Mouse (Mus musculus) stomach, embryonic 14.5 days (tissue): ENCODE measurements around the gene Sash1. TPM values are rescaled to one million over a fixed set of nuclear protein-coding genes. Genes with fewer than 3 reads are reported as not detected.

Experiments
- ATAC-seq: fragments of 200-750 bp; cut with Nextera tagmentation; 2 replicates; pipeline ENCODE4 v1.8.0; 2017; ENCODE audit warnings: low read depth, moderate TSS enrichment; ENCODE audit not compliant: insufficient number of reproducible peaks, insufficient read depth, low FRiP score
- H3K27ac ChIP-seq: fragments of 300-500 bp; sonication (generic); 2 replicates; pipeline ENCODE4 v1.5.1; 2014; ENCODE audit warnings: mild to moderate bottlenecking, low read length, moderate library complexity, mixed read lengths
- H3K27me3 ChIP-seq: fragments of 300-500 bp; sonication (generic); 2 replicates; pipeline ENCODE4 v1.6.1; 2014; ENCODE audit warnings: low read length, control low read depth, mixed read lengths; ENCODE audit not compliant: control insufficient read depth, insufficient read depth
- H3K36me3 ChIP-seq: fragments of 300-500 bp; sonication (generic); 2 replicates; pipeline ENCODE4 v1.6.1; 2014; ENCODE audit warnings: mild to moderate bottlenecking, control low read depth, low read length, moderate library complexity, mixed read lengths; ENCODE audit not compliant: control insufficient read depth, insufficient read depth
- H3K4me1 ChIP-seq: fragments of 300-500 bp; sonication (generic); 2 replicates; pipeline ENCODE4 v1.6.1; 2014; ENCODE audit warnings: low read length, control low read depth, mixed read lengths; ENCODE audit not compliant: control insufficient read depth, insufficient read depth
- H3K4me2 ChIP-seq: fragments of 300-500 bp; sonication (generic); replicated peaks from 2 replicates; pipeline ENCODE4 v1.6.1; 2014; ENCODE audit warnings: low read depth, low read length, control low read depth
- H3K4me3 ChIP-seq: fragments of 300-500 bp; sonication (generic); 2 replicates; pipeline ENCODE4 v1.5.1; 2014; ENCODE audit warnings: low read depth, low read length, control low read depth
- H3K9ac ChIP-seq: fragments of 300-500 bp; sonication (generic); replicated peaks from 2 replicates; pipeline ENCODE4 v1.6.1; 2014; ENCODE audit warnings: low read depth, mild to moderate bottlenecking, control low read depth, low read length, moderate library complexity, mixed read lengths
- H3K9me3 ChIP-seq: fragments of 300-500 bp; sonication (generic); 2 replicates; pipeline ENCODE4 v1.6.1; 2016; ENCODE audit warnings: low read depth, low read length, control low read depth; ENCODE audit not compliant: control insufficient read depth
- WGBS: fragments of 180-500 bp; shearing (Covaris S2); extraction: QIAGEN DNeasy Blood & Tissue Kit; methylation state at CpG from one replicate; pipeline ENCODE4 v1.1.7; 2014; 5-methylcytosine and 5-hydroxymethylcytosine counted together
- polyA plus RNA-seq: library from polyadenylated mRNA; unstranded; fragments of >200 nt; fragmentation: Nextera tagmentation; extraction: Ambion mirVana; gene quantifications from 2 replicates; pipeline ENCODE4 v1.2.1, GENCODE M21; 2014

The Sash1 gene
- polyA plus RNA-seq, 1 experiment from 2014 or later: 9.3 TPM

GRCm38 (mm10) chr10:8818066-8818465 lies 67.8 kb downstream of the Sash1 start:
- no peak overlapping the region for H3K27ac ChIP-seq
- no peak for ATAC-seq
- WGBS: 85% methylated on average over 5 of the region's 5 CpGs

GRCm38 (mm10) chr10:8813984-8814578 lies 71.8 kb downstream of the Sash1 start:
- no peak overlapping the region for H3K4me2 ChIP-seq
- no peak for ATAC-seq

More at GRCm38 (mm10) chr10:8818066-8818465, 67.8 kb downstream of the Sash1 start:
- Histone ChIP-seq H3K9ac (no peak overlapping the region), H3K4me3 (no peak overlapping the region), H3K4me2 (no peak overlapping the region), H3K36me3 (no peaks in the 10 kb centered on the region), H3K27me3 (no peaks in the 10 kb centered on the region), H3K9me3 (no peaks in the 10 kb centered on the region), H3K4me1 (peaks cover 13% of the 10 kb centered on the region; the same call in 1 of the 2 replicates)

GRCm38 (mm10) chr10:8813259-8813658 lies 72.6 kb downstream of the Sash1 start:
- H3K4me1 ChIP-seq: no peaks in the 10 kb centered on the region; the same call in 1 of the 2 replicates
- no peak overlapping the region for H3K9ac ChIP-seq
- no peaks in the 10 kb centered on the region for H3K27me3 ChIP-seq
- ATAC-seq: no peak
- H3K27ac ChIP-seq: no peak overlapping the region
- no peak overlapping the region for H3K4me3 ChIP-seq
- 84% methylated on average over 14 of the region's 14 CpGs for WGBS
- no peaks in the 10 kb centered on the region for H3K36me3 ChIP-seq
- H3K9me3 ChIP-seq: no peaks in the 10 kb centered on the region
- no peak overlapping the region for H3K4me2 ChIP-seq

More at GRCm38 (mm10) chr10:8813984-8814578, 71.8 kb downstream of the Sash1 start:
- Histone ChIP-seq H3K27ac (no peak overlapping the region), H3K4me1 (no peaks in the 10 kb centered on the region; the same call in 1 of the 2 replicates), H3K9ac (no peak overlapping the region), H3K4me3 (no peak overlapping the region), H3K36me3 (no peaks in the 10 kb centered on the region), H3K27me3 (no peaks in the 10 kb centered on the region), H3K9me3 (no peaks in the 10 kb centered on the region)
- WGBS: 20% methylated on average over 18 of the region's 18 CpGs

GRCm38 (mm10) chr10:8812807-8813206 lies 73.1 kb downstream of the Sash1 start:
- H3K27me3 ChIP-seq: no peaks in the 10 kb centered on the region
- 75% methylated on average over 8 of the region's 8 CpGs for WGBS
- no peak overlapping the region for H3K9ac ChIP-seq
- H3K4me1 ChIP-seq: no peaks in the 10 kb centered on the region; the same call in 1 of the 2 replicates
- H3K27ac ChIP-seq: no peak overlapping the region
- H3K4me2 ChIP-seq: no peak overlapping the region
- H3K36me3 ChIP-seq: no peaks in the 10 kb centered on the region
- H3K9me3 ChIP-seq: no peaks in the 10 kb centered on the region
- H3K4me3 ChIP-seq: no peak overlapping the region
- ATAC-seq: no peak

GRCm38 (mm10) chr10:8811261-8812039 lies 74.4 kb downstream of the Sash1 start:
- no peak for ATAC-seq
- Histone ChIP-seq H3K9me3 (no peaks in the 10 kb centered on the region), H3K27ac (no peak overlapping the region), H3K4me3 (no peak overlapping the region), H3K36me3 (no peaks in the 10 kb centered on the region), H3K9ac (no peak overlapping the region), H3K4me1 (no peaks in the 10 kb centered on the region; the same call in 1 of the 2 replicates), H3K27me3 (no peaks in the 10 kb centered on the region), H3K4me2 (no peak overlapping the region)
- 83% methylated on average over 4 of the region's 4 CpGs for WGBS

GRCm38 (mm10) chr10:8810496-8810895 lies 75.4 kb downstream of the Sash1 start:
- Histone ChIP-seq H3K4me2 (no peak overlapping the region), H3K9ac (no peak overlapping the region), H3K36me3 (no peaks in the 10 kb centered on the region), H3K4me1 (no peaks in the 10 kb centered on the region; the same call in 1 of the 2 replicates), H3K27ac (no peak overlapping the region), H3K9me3 (no peaks in the 10 kb centered on the region), H3K4me3 (no peak overlapping the region), H3K27me3 (no peaks in the 10 kb centered on the region)
- ATAC-seq: no peak
- 85% methylated on average over 7 of the region's 7 CpGs for WGBS

GRCm38 (mm10) chr10:8808383-8808782 lies 77.5 kb downstream of the Sash1 start:
- no peaks in the 10 kb centered on the region for H3K27me3 ChIP-seq
- WGBS: 61% methylated on average over 10 of the region's 10 CpGs
- no peak overlapping the region for H3K4me3 ChIP-seq
- H3K9me3 ChIP-seq: no peaks in the 10 kb centered on the region
- H3K27ac ChIP-seq: no peak overlapping the region
- no peaks in the 10 kb centered on the region for H3K36me3 ChIP-seq
- no peak overlapping the region for H3K9ac ChIP-seq
- no peak for ATAC-seq
- H3K4me1 ChIP-seq: peaks cover 7% of the 10 kb centered on the region; the same call in 1 of the 2 replicates
- no peak overlapping the region for H3K4me2 ChIP-seq

GRCm38 (mm10) chr10:8807581-8807980 lies 78.3 kb downstream of the Sash1 start:
- H3K36me3 ChIP-seq: no peaks in the 10 kb centered on the region
- H3K27me3 ChIP-seq: no peaks in the 10 kb centered on the region
- H3K4me1 ChIP-seq: peaks cover 7% of the 10 kb centered on the region; the same call in 1 of the 2 replicates
- WGBS: 91% methylated on average over 9 of the region's 9 CpGs
- no peak overlapping the region for H3K4me2 ChIP-seq
- no peaks in the 10 kb centered on the region for H3K9me3 ChIP-seq
- H3K9ac ChIP-seq: no peak overlapping the region
- no peak overlapping the region for H3K4me3 ChIP-seq
- ATAC-seq: no peak
- no peak overlapping the region for H3K27ac ChIP-seq
